Mouse (Mus musculus) left cerebral cortex, adult 8-10 months (tissue): ENCODE data around the gene Tmub1. TPM values are rescaled to one million over a fixed set of nuclear protein-coding genes. Genes with fewer than 3 reads are reported as not detected.

Experiments used
- DNase-seq, 2 experiments: peaks; one replicate each; pipeline ENCODE4 v3.0.0; 2022; ENCODE audit warnings: low spot score in 2 of 2
- total RNA-seq, 4 experiments: library from RNA; stranded (reverse); gene quantifications; 2 replicates each; pipeline ENCODE4 v1.2.4; 2022

Gene Tmub1
- total RNA-seq, result 10 to 100 TPM; 24.2 to 30.3 (median 27.3) TPM

GRCm38 (mm10) chr5:24447624-24448298, at the start of gene Tmub1:
Gene Tmub1 (minus strand): TSS chr5:24447854.
- peak; percentile 78 to 83 for DNase-seq

DNA sequence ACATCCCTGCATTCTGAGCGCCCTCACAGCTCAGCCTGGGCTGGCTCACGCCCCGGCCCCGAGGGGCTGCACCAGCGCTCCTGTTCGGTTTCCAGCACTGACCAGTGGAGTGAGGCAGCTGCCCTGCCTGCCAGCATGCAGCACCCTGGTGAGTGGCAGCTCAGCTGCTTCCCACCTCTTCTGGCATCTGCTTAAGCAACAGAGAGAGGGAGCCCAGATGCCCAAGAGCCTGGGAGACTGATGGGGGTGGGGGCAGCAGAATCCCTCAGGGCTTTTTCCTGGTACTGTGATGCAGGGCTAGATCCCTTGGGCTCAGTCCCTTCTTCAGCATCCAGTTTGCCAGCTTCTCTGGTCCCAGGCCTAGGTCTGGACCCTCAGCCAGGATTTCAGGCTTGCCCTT, 49.1 kb upstream of the Tmub1 start:
- DNase-seq, result no peak

GRCm38 (mm10) chr5:24495019-24495418, 47.4 kb upstream of the Tmub1 start:
- DNase-seq, result no peak

DNA sequence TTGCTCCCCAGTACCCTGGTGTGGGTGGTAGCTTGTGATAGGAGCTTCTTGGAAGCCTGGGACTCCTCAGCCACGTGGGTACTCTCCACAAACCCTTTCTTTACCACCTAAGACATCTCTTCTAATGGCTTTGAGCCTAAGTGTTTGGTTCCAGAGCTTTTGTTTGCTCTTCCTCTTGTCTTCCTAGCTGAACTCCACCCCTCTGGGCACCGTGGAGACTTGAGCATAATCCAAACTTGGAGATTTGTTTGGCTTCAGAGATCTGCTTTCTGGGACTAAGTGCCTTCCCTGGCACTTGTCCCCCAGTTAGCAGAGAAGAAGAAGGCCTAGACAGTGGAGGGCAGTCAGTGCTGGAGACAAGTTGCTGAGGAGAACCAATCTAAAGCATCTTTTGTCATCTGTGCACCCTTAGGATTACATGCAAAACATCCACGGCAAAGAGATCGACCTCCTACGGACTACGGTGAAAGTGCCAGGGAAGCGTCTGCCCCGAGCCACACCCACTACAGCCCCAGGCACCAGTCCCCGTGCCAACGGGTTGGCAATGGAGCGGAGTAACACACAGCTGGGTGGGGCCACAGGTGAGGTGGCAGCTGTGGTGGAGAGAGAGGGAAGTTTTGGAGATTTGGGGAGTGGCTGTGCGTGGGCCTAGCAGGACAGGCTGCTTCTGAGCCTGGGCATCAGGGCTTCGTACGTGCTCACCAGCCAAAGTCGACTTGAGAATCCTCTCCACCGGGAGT, 45.1 kb upstream of the Tmub1 start:
- DNase-seq, result no peak

DNA sequence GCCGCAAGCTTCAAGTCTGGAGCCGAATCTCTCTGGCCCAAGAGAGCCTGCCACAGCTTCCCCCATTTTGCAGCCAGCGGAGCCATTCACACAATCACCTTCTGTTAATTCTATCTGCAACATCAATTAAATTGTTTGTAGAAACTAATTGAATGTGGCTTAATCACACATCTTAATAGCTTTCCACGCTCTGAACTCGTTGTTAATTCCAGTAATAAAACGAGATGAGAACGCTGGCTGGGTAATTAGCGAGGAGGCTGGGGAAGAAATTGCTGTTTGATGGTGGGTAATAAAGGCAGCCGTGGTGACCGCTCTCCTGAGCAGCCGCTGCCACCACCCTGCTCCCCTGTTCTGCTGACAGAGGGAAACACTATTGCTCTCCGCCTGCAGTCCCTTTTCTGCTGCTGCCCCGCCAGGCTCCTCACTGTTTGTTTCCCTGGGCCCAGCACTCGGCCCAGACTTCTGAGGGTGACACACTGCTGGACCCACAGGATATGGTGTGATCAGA, 42.8 kb upstream of the Tmub1 start:
- no peak for DNase-seq

DNA sequence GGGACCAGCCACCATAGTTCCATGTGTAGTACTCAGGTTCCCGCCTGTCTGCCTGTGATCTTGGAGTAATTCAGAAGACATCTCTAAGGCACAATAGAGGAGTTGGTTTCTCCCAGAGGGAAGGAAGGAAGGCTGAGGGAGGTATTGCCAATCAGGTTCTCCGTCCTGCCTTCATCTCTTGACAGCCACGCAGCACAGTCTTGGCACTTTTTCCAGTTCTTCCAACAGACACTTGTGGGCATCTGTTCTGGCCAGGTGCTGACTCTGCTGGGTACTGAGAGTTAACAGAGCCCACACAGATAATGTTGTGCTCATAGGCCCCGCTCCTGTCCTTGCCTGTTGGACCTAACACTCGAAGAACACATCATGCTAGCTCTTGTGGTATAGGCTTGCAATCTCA, 39.1 kb upstream of the Tmub1 start:
- DNase-seq, result no peak

DNA sequence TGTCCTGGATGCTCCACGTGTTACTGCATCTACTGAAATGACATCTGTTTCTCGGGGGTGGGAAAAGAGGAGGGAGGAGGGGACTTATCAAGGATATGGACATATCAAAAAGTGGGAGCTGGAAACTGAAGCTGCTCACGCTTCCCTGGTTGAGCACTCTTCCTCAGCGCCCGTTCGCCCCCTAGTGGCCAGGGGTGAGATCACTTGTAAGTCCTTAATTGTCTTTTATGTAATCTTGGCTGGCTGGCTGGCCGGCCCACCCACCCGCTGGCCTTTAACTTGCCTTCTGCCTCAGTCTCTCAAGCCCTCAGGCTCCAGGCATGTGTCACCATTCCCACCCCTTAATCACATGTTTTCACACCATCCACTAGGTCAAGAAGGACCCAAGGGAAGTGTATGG, 38.4 kb upstream of the Tmub1 start:
- DNase-seq, result peak; percentile 76 to 87

DNA sequence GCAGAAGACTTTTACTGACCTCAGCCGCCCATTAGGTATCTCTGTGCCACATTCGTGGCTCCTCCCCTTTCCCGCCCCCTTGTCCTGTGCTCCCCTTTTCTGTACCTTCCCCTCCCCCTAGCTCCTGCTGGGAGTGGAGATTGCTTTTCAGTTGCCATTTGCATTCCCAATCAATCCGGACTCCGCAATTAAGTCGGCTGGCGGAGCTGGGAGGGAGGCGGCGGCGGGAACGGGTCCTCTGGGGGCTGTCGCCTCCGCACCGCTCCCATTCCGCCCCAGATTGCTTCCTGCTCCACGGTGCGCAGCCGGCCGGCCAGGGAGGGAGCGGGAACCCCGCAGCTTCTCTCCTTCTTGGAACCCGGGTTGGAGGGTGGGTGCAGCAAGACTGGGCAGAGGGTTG, 37.3 kb upstream of the Tmub1 start:
- DNase-seq, result no peak

DNA sequence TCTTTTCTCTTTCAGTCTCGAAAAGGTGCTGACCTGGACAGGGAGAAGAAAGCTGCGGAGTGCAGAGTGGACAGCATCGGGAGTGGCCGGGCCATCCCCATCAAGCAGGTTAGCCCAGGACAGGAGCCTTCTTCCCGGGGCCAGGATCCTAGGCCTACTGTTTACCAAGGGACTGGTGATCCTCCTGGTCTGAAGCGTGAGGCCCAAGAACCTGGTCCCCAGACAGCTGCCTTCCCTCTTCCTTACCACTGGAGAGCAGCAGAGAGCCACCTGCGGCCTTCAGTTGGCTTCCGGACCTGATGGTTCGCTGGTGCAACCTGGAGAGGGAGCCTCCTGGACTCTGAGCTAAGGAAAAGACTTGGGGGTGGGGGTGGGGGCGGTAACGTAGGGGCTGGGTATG, 35.7 kb upstream of the Tmub1 start:
- DNase-seq, result no peak

DNA sequence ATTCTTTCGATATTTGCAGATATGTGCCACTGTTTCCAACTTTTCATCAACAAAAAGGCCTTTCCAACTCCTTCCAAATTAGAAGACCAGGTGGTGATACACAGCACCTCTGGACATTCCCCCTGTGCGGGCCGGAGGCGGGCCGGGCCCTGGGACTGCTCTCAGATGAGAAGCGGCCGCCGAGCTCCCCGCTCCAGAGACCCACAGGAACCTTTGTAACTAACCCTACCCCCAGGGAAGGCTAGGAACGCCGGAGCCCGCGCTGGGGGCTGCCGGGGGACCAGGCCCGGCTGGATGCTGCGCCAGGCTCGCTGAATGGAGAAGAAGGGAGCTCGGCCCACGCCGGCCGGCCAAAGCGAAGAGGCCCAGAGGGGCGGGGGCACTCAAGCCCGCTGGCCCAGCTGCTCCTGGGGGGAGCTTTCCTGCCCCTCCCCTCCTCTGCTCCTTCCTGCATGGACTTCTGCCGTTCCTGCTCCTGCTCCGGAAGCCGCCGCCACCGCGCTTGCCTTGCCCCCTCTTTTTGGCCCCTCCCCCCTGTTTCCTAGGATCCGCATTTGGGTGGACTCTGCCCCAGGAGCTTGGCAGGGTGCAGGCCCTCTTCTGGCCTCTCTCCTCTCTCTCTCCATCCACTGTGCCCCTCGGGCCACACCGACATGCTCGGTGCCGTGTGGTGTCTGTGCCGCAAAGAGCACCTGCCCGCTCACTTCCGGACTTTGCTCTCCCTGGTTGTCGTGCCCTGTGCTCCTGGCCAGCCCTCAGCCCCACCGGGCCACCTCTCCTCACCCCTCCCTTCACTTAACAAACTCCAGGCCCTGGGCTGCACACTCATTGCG, 34.8 kb upstream of the Tmub1 start:
- DNase-seq, result no peak

DNA sequence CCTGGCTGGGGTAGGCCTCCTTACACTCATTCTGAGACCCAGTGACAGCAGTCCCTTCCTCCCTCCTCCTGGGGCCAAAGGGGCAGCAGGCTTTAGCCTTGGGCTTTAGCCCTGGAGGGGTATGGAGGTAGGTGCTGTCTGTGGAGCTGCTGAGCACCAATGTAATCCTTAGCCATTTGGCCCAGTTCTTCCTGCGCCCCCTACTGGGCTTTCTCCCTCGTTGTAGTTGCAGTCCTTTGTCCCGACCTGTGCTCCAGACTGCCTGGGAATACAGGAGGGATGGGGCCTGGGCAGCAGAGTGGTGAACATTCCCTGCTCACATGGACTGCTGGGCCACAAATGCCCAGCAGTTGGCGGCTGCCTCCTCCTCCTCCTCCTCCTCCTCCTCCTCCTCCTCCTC, 34.0 kb upstream of the Tmub1 start:
- no peak for DNase-seq

DNA sequence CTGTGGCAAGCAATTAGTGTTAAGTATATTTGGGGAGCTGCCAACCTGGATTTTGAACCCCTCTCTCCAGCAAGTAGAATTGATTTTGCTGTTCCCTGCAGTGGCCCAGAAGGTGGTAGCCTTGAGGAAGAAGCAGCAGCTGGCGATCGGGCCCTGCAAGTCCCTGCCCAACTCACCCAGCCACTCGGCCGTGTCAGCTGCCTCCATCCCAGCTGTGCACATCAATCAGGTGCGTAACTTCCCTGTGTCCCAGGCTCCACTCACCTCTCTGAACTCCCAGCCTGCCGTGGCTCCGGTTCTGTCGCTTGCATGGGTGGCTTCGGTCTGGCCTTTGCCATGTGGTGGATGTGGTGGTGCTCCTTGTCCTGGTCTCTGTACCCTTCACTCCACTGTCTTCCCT, 30.3 kb upstream of the Tmub1 start:
- DNase-seq, result no peak

- DNase-seq, result no peak
Measured at GRCm38 (mm10) chr5:24475476-24476241, 28.0 kb upstream of the Tmub1 start.

- DNase-seq, result peak; percentile 58 to 72
Measured at GRCm38 (mm10) chr5:24474723-24475261, 27.1 kb upstream of the Tmub1 start.

DNA sequence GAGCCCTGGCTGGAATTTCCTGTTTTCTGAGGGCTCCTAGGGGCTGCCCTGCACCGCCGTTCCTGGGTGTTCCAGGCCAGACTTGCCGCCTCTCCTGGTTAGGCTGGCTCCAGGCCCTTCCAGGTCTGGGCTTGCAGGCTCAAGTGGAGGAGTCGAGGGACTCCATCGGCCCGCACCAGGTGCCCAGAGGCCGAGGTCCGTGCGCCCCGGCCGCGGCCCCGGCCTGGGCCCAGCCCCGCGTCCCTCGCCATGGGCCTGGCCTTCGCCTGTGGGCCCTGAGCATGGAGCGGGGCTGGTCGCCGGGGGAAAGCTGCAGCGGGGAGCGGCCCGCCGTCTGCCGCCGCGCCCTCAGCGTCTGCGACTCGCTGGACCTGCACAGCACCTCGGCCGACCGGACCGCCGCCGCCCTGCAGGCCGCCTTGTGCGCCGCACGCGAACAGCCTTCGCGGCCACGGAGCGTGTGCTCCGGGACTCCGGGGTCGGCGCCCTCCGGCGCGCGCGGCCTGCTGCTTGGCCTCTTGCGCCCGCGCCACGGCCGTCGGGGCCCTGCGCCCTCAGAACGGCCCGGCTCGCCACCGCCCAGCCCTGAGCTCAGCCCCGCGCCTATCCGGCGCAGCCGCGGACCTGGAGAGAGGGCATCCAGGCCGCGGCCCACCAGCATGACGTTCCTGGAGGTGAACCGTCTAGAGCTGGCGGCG, 26.5 kb upstream of the Tmub1 start:
- no peak for DNase-seq

GRCm38 (mm10) chr5:24472884-24473619, 25.4 kb upstream of the Tmub1 start:
- no peak for DNase-seq

DNA sequence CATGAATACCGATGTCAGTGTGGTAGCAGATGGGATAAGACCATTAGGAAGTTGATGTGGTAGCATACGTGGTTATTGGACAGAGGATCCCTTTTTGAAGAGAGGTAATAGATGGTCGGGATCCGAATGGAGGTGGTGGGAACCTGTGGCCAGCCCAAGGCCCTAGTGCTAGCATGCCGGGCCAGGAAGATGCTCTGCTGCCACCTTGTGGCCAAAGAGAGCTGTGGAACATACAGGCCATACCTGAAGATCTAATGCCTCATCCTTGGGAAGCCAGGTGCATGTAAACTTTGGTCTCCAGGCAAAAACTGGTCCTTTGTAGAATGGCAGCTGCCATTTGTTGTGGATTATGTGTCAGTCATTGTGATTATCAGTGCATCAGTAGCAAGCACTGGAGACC, 22.9 kb upstream of the Tmub1 start:
- DNase-seq, result no peak

- DNase-seq, result no peak
Measured at GRCm38 (mm10) chr5:24466762-24467161, 19.1 kb upstream of the Tmub1 start.

- DNase-seq, result no peak
Measured at GRCm38 (mm10) chr5:24455613-24456012, 8.0 kb upstream of the Tmub1 start.

GRCm38 (mm10) chr5:24455076-24455475, 7.4 kb upstream of the Tmub1 start:
- no peak for DNase-seq
